Mouse (Mus musculus): ENCODE measurements around the gene Unc13b. TPM values are rescaled to one million over a fixed set of nuclear protein-coding genes. Genes with fewer than 3 reads are reported as not detected.

The Unc13b gene
- total RNA-seq (2022) = 10 to 100 TPM; 17.2 to 33.9 (median 22.9) TPM

GRCm38 (mm10) chr4:43058753-43059654 is at the start of gene Unc13b:
Gene Unc13b (plus strand): TSS chr4:43058953.
- peak; percentile 92 for DNase-seq

- DNase-seq = peak; percentile 77
Observed at GRCm38 (mm10) chr4:43010161-43011038, 48.4 kb upstream of the Unc13b start, which contains the start of gene Fancg. Gene Fancg (minus strand): TSS chr4:43010506.

GRCm38 (mm10) chr4:43012091-43012490 is 46.7 kb upstream of the Unc13b start:
- no peak for DNase-seq

GRCm38 (mm10) chr4:43018156-43018555 is 40.6 kb upstream of the Unc13b start:
- DNase-seq = no peak

- DNase-seq = no peak
Observed at GRCm38 (mm10) chr4:43019176-43019575, 39.6 kb upstream of the Unc13b start.

GRCm38 (mm10) chr4:43019641-43020465 is 38.9 kb upstream of the Unc13b start:
- DNase-seq = no peak

GRCm38 (mm10) chr4:43020876-43021275 is 37.9 kb upstream of the Unc13b start:
- DNase-seq = no peak

GRCm38 (mm10) chr4:43021341-43021740 is 37.4 kb upstream of the Unc13b start:
- no peak for DNase-seq

- DNase-seq = no peak
Observed at GRCm38 (mm10) chr4:43024673-43025072, 34.1 kb upstream of the Unc13b start.

- DNase-seq = peak; percentile 91
Observed at GRCm38 (mm10) chr4:43025084-43025960, 33.4 kb upstream of the Unc13b start, which contains the start of gene Pigo. Gene Pigo (minus strand): TSS chr4:43025819.

GRCm38 (mm10) chr4:43029121-43029520 is 29.6 kb upstream of the Unc13b start:
- DNase-seq = no peak

- no peak for DNase-seq
Observed at GRCm38 (mm10) chr4:43029749-43030148, 29.0 kb upstream of the Unc13b start.

- DNase-seq = no peak
Observed at GRCm38 (mm10) chr4:43030352-43030751, 28.4 kb upstream of the Unc13b start.

- DNase-seq = no peak
Observed at GRCm38 (mm10) chr4:43030780-43031230, 27.9 kb upstream of the Unc13b start.

GRCm38 (mm10) chr4:43031237-43031995 is 27.3 kb upstream of the Unc13b start, which contains the start of gene Stoml2:
Gene Stoml2 (minus strand): TSS chr4:43031710.
- DNase-seq = peak; percentile 93

- DNase-seq = no peak
Observed at GRCm38 (mm10) chr4:43032501-43032900, 26.3 kb upstream of the Unc13b start.

GRCm38 (mm10) chr4:43033481-43033880 is 25.3 kb upstream of the Unc13b start:
- DNase-seq = no peak

- no peak for DNase-seq
Observed at GRCm38 (mm10) chr4:43035851-43036250, 22.9 kb upstream of the Unc13b start.

- DNase-seq = no peak
Observed at GRCm38 (mm10) chr4:43036356-43036755, 22.4 kb upstream of the Unc13b start.

All from adrenal gland, adult 8-10 months (tissue).